Mouse (Mus musculus) heart, embryonic 16.5 days (tissue): Measurements from ENCODE around the gene Ltbp2. TPM values are rescaled to one million over a fixed set of nuclear protein-coding genes. Genes with fewer than 3 reads are reported as not detected.

Source experiments
- ATAC-seq: fragments of 200-750 bp; cut with Nextera tagmentation; replicated peaks from 2 replicates; pipeline ENCODE4 v1.8.0; 2017; ENCODE audit warnings: moderate number of reproducible peaks; ENCODE audit not compliant: insufficient read depth, low FRiP score; ENCODE audit errors: extremely low read depth
- H3K27ac ChIP-seq: fragments of 300-500 bp; sonication (generic); 2 replicates; pipeline ENCODE4 v1.5.1; 2014; ENCODE audit warnings: mild to moderate bottlenecking, low read length, control low read depth, moderate library complexity
- H3K27me3 ChIP-seq: fragments of 300-500 bp; sonication (generic); 2 replicates; pipeline ENCODE4 v1.6.1; 2014; ENCODE audit warnings: low read length, mixed read lengths; ENCODE audit not compliant: control insufficient read depth, insufficient read depth
- H3K36me3 ChIP-seq: fragments of 300-500 bp; sonication (generic); 2 replicates; pipeline ENCODE4 v1.6.1; 2014; ENCODE audit not compliant: control insufficient read depth, insufficient read depth
- H3K4me1 ChIP-seq: fragments of 300-500 bp; sonication (generic); 2 replicates; pipeline ENCODE4 v1.6.1; 2014; ENCODE audit warnings: low read length, mixed read lengths; ENCODE audit not compliant: control insufficient read depth, insufficient read depth
- H3K4me2 ChIP-seq: fragments of 300-500 bp; sonication (generic); 2 replicates; pipeline ENCODE4 v1.6.1; 2014; ENCODE audit warnings: low read depth, mild to moderate bottlenecking, control low read depth, low read length
- H3K4me3 ChIP-seq: fragments of 300-500 bp; sonication (generic); 2 replicates; pipeline ENCODE4 v1.5.1; 2014; ENCODE audit warnings: mild to moderate bottlenecking, control low read depth, low read length
- H3K9ac ChIP-seq: fragments of 300-500 bp; sonication (generic); 2 replicates; pipeline ENCODE4 v1.6.1; 2014; ENCODE audit warnings: low read length, control low read depth
- H3K9me3 ChIP-seq: fragments of 300-500 bp; sonication (generic); replicated peaks from 2 replicates; pipeline ENCODE4 v1.6.1; 2016; ENCODE audit warnings: low read length; ENCODE audit not compliant: control insufficient read depth
- WGBS: fragments of 180-500 bp; shearing (Covaris S2); extraction: QIAGEN DNeasy Blood & Tissue Kit; methylation state at CpG from one replicate; pipeline ENCODE4 v1.1.7; 2014; 5-methylcytosine and 5-hydroxymethylcytosine counted together
- polyA plus RNA-seq: library from polyadenylated mRNA; unstranded; fragments of >200 nt; fragmentation: Nextera tagmentation; extraction: Ambion mirVana; gene quantifications from 2 replicates; pipeline ENCODE4 v1.2.1, GENCODE M21; 2015

Ltbp2 gene
- polyA plus RNA-seq, 1 experiment from 2014 or later, result 5.9 TPM

- Histone ChIP-seq H3K36me3 (no peaks in the 10 kb centered on the region), H3K27me3 (peaks cover 3% of the 10 kb centered on the region; the same call in 1 of the 2 replicates), H3K4me3 (no peak overlapping the region), H3K27ac (no peak overlapping the region), H3K9me3 (no peaks in the 10 kb centered on the region), H3K4me1 (no peaks in the 10 kb centered on the region), H3K4me2 (no peak overlapping the region), H3K9ac (no peak overlapping the region)
- 45% methylated on average over 7 of the region's 7 CpGs for WGBS
- no peak for ATAC-seq
Observed at GRCm38 (mm10) chr12:84864801-84865200, 11.5 kb downstream of the Ltbp2 start.

DNA sequence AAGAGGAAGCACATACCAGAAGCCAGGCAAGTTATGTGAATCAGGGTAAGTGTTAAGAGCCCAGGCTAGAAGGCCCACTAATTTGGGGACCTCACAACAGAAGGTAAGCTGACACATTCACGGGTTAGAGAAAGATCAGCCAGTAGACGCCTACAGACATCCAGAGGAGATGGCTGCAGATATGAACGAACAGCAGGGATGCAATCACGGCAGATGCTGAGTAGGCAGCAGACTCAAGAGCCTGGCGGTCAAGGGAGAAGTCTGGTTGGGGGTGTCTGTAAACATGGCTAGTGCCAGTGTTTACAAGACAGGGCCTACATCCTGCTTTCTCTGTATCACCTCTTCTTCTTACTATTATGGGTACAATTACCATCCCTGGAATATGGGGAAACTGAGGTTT is 13.1 kb downstream of the Ltbp2 start:
- ATAC-seq, result no peak
- Histone ChIP-seq H3K27me3 (peaks cover 3% of the 10 kb centered on the region), H3K4me2 (no peak overlapping the region), H3K36me3 (no peaks in the 10 kb centered on the region), H3K4me3 (no peak overlapping the region), H3K4me1 (no peaks in the 10 kb centered on the region), H3K27ac (no peak overlapping the region), H3K9ac (no peak overlapping the region), H3K9me3 (no peaks in the 10 kb centered on the region)
- 72% methylated on average over 5 of the region's 5 CpGs for WGBS

DNA sequence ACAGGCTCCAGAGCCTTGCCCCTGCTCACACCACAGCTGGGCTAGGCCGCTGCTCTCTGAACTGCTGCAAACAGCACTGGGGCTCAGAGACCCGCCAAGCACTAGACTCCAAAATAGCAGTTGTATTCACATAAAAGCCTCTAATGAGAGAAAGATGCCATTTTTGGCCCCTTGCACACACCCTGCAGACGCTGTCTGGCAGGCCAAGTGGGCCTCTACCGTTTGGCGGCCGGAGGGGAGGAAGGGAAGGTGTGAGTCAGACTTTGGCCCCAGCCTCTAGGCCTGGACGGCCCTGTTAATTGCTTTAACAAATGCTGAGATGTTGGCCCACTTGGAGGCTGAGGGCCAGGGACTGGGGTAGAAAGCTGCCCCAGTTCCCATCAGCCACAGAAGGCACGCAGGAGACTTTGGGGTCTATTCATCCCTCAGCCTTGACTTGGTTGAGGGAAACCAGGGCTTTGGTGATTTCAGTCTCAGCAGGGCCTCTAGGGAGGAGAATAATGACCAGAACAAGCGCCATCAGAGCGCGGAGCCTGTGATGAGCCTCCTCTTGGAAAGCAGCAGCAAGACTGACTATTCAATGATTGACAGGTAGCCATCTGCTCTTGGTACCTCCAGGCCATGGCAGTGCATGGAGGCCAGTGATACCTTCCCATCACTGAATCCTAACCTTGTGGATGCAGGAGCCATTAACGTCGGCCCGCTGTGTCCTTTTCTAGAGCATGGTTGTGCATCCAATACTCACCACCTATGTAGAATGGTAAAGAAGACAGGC is 14.0 kb downstream of the Ltbp2 start:
- H3K27ac ChIP-seq, result peak overlapping the region; percentile 10; the same call in 1 of the 2 replicates
- H3K36me3 ChIP-seq, result no peaks in the 10 kb centered on the region
- H3K4me2 ChIP-seq, result no peak overlapping the region
- no peak overlapping the region for H3K9ac ChIP-seq
- WGBS, result 70% methylated on average over 14 of the region's 14 CpGs
- H3K4me1 ChIP-seq, result no peaks in the 10 kb centered on the region
- ATAC-seq, result no peak
- no peaks in the 10 kb centered on the region for H3K9me3 ChIP-seq
- H3K4me3 ChIP-seq, result no peak overlapping the region
- H3K27me3 ChIP-seq, result no peaks in the 10 kb centered on the region; the same call in none of the 2 replicates

DNA sequence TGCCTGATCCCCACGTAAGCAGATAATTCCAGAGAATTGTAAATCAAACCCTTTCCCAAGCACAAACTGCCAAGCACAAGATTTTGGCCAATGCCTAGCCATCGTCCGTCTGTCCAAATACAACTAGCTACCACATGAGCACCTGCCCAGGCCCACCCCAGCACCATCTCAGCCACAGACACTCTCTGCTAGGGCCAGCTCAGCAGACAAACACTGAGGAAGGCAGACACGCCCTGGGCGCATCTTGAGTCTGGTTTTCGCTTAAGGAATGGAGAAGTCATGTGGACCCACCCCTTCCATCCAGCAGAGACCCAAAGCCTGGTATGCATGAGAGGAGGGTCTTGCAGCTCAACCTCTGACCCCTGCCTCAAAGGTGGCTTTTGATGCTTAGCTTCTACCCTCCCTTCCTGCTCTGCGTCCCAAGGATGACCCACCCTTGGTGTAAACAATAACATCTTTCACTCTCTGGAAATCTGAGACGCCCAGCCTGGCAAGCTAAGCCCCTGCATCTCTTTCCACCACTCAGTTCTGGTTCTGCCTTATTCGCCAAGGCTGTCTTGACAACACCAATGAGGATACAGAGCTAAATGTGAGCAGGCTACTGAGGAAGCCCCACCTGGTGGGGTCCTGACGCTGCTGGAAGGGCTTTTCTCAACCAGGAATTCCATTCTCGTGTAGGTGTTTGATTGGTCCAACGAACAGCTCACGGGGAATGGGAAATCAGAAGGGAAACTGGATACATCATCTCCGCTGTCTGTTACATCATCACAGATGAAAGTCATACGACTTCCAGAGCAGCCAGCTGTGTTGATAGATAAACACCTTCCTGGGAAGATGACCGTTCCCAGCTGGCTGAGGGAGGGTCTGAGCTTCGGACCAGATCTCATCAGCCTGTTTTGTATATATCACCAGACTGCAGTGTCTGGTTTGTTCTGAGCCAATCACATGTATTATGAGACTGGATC is 17.9 kb downstream of the Ltbp2 start:
- 55% methylated on average over 17 of the region's 17 CpGs for WGBS
- H3K9me3 ChIP-seq, result no peaks in the 10 kb centered on the region
- no peak overlapping the region for H3K4me3 ChIP-seq
- no peak for ATAC-seq
- H3K27me3 ChIP-seq, result no peaks in the 10 kb centered on the region; the same call in 1 of the 2 replicates
- H3K9ac ChIP-seq, result no peak overlapping the region
- no peaks in the 10 kb centered on the region for H3K36me3 ChIP-seq
- no peak overlapping the region for H3K4me2 ChIP-seq
- H3K27ac ChIP-seq, result no peak overlapping the region
- no peaks in the 10 kb centered on the region for H3K4me1 ChIP-seq

DNA sequence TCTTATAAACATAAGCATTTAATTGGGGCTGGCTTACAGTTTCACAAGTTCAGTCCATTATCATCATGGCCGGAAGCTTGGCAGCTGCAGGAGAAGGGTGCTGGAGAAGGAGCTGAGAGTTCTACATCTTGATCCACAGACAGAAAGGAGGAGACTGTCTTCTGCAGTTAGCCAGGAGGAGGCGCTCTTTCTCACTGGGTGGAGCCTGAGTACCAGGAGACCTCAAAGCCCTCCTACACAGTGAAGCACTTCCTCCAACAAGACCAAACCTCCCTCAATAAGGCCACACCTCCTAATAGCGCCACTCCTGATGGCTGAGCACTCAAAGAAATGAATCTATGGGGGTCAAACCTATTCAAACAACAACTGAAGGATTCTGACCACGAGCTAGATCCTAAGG is 18.6 kb downstream of the Ltbp2 start:
- no peaks in the 10 kb centered on the region; the same call in 1 of the 2 replicates for H3K27me3 ChIP-seq
- whole genome bisulfite sequencing, result 64% methylated on average over 4 of the region's 4 CpGs
- no peaks in the 10 kb centered on the region for H3K9me3 ChIP-seq
- no peaks in the 10 kb centered on the region for H3K36me3 ChIP-seq
- H3K4me2 ChIP-seq, result no peak overlapping the region
- no peak overlapping the region for H3K4me3 ChIP-seq
- H3K27ac ChIP-seq, result no peak overlapping the region
- no peaks in the 10 kb centered on the region for H3K4me1 ChIP-seq
- H3K9ac ChIP-seq, result no peak overlapping the region
- no peak for ATAC-seq

DNA sequence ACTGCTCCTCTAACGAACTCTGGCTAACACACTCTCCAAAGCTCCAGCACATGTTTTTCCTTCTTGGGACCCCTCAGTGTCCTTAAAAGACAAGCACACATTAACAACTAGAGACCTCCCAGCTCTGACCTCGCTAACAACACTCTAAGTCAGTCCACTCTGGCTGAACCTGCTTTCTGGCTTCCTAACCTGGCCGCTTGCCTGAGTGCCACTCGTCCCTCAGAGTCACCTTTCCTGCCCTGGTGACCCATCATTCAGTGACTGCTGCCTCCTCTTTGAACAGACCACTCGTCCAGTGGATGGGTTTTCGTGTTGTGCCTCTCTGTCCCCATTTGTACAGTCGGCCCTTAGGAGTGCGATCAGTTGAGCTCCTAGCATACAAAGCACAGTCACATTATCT is 19.8 kb downstream of the Ltbp2 start:
- H3K27me3 ChIP-seq, result no peaks in the 10 kb centered on the region; the same call in 1 of the 2 replicates
- no peaks in the 10 kb centered on the region for H3K4me1 ChIP-seq
- no peak for ATAC-seq
- no peaks in the 10 kb centered on the region for H3K9me3 ChIP-seq
- H3K27ac ChIP-seq, result no peak overlapping the region
- no peaks in the 10 kb centered on the region for H3K36me3 ChIP-seq
- H3K4me2 ChIP-seq, result no peak overlapping the region
- H3K9ac ChIP-seq, result no peak overlapping the region
- H3K4me3 ChIP-seq, result no peak overlapping the region
- WGBS, result 82% methylated on average over 8 of the region's 8 CpGs

- Histone ChIP-seq H3K9ac (no peak overlapping the region), H3K4me3 (no peak overlapping the region), H3K27ac (no peak overlapping the region), H3K27me3 (peaks cover 5% of the 10 kb centered on the region), H3K4me1 (no peaks in the 10 kb centered on the region), H3K4me2 (no peak overlapping the region), H3K9me3 (no peaks in the 10 kb centered on the region), H3K36me3 (no peaks in the 10 kb centered on the region)
- ATAC-seq, result no peak
- 81% methylated on average over 4 of the region's 4 CpGs for WGBS
Observed at GRCm38 (mm10) chr12:84855084-84855625, 21.2 kb downstream of the Ltbp2 start.

GRCm38 (mm10) chr12:84854392-84855033 is 21.8 kb downstream of the Ltbp2 start:
- H3K27ac ChIP-seq, result no peak overlapping the region
- no peak overlapping the region for H3K4me3 ChIP-seq
- no peak overlapping the region for H3K9ac ChIP-seq
- H3K4me1 ChIP-seq, result no peaks in the 10 kb centered on the region
- no peak overlapping the region for H3K4me2 ChIP-seq
- H3K9me3 ChIP-seq, result no peaks in the 10 kb centered on the region
- no peaks in the 10 kb centered on the region for H3K36me3 ChIP-seq
- H3K27me3 ChIP-seq, result peaks cover 5% of the 10 kb centered on the region
- 82% methylated on average over 4 of the region's 4 CpGs for WGBS
- ATAC-seq, result no peak
